Mouse (Mus musculus) kidney, adult 10 weeks (tissue): ENCODE data around the gene Flywch1. TPM values are rescaled to one million over a fixed set of nuclear protein-coding genes. Genes with fewer than 3 reads are reported as not detected.

ENCODE experiments used
- polyA plus RNA-seq: library from polyadenylated mRNA; stranded (reverse); fragments of 350-450 nt; fragmentation: Illumina TruSeq; extraction: RNeasy Lipid Tissue Mini Kit (QIAGEN cat#74804); gene quantifications from one replicate; pipeline ENCODE4 v1.2.3, GENCODE M21; 2014; ENCODE audit warnings: low read depth, low replicate concordance

The Flywch1 gene
- polyA plus RNA-seq: 0.65 TPM

DNA sequence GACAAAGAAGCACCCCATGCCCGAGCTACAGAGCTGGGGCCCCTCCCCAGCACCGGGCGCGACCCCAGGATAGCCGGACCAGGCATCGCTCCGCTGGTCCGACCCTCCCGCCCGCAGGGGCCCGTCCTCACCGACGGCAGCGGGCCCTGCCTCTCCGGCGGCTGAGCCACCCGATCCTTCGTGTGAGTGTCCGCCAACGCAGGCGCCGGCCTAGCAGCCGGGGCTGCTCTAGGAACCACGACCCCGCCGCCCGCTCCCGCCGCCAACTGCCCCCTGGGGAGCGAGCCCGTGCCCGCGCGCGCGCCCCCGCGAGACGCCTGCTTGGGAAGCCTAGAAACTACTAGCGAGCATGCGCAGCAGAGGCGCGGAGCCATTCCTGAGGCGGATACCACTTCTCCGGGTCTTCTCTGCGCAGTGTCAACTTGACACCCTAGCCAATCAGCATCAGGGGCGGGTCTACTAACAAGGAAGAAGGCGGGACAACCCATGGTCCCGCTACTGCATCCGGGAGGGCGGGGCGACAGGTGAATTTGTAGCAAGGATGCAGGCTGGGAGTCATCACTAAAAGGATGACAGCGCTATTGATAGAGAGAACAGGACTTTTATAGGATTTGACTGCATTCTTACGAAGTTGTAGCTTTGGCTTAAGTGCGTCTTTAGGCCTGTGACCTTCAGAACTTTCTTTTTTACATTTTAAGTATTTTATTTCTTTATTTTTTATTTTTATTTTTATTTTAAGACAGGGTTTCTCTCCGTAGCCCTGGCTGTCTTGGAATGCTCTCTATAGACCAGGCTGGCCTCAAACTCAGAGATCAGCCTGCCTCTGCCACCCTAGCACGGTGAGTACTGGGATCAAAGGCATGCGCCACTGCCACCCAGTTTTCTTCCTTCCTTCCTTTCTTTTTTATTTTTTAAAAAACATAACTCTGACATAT is at the start of gene Flywch1:
Flywch1 (minus strand) TSS at position 319 of the 935 bp plus-strand sequence.

DNA sequence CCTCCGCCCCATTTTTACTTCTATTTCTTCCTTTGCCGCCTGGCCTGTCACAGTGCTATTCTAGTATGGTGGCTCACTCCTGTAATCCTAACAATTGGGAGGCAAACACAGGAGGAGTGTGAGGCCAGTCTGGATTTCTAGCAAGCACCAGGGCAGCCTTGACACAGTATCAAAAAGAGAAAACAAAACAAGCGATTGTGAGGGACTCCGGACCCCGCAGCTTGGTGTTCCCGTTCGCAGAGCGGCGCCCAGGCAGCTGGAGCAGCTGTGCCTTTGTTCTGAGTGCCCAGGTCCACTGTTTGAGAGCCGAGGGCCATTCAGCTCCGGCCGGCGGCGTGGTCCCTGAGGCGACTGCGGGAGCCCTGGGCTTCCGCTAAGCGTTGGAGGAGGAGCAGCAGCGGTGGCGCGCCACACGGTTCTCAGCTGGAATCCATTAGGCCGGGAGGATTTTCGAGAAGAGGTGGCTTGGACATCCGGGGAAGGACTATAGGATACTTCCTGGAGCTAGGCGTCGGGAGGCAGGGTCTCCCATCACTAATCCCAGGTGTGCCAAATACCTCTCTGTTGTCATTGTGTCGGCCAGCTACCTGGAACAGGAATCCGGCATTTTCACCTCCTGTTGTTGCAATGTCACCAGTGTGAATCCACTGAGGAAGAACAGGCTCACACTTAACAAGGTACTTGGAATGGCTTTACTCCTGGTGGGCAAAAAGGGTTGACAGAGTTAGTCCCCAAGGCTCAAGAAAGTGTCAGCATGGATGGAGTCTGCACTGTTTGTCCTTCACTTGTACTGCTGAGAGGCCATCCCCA is 19.1 kb upstream of the Flywch1 start, which contains the start of gene Srrm2:
Srrm2 (plus strand) TSS at position 264 of the 810 bp plus-strand sequence.

DNA sequence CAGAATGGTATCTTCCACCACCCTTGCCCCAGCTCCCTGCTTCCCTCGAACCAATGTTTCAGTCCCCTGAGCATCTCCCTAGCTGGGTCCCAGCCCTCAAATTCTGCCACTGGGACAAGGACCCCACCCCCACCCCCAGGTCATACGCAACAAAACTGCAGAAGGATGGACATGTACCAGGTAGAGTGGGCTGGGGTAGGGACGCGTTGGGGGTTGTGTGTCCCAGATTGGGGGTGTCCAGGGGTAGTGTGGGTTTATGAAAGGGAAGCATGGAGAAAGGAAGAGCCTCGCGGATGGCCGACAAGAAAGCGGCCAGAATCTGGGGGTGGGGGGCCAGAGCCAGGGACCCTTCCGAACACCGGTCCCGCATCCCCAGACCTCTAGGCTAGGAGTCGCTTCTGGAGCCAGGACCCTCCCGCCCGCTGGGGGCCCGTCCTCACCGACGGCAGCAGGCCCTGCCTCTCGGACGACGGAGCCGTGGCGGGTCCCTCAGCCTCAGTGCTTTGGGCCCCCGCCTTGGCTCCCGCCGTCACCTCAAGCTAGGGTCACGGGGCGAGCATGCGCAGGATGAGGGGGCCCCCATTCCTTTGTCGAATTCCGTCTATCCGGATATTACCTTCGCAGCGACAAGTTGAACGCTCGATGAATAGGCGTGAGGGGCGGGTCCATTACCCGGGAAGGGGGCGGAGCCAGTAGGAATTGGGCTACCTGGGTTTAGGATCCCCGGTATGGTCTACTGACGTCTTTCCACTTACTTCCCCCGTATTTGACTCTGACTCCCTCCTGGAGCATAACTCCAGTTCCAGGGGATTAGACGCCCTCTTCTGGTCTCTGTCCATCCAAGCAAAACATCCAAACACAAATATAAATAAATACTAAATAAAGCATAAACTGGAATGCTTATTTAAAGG is 14.4 kb upstream of the Flywch1 start, which contains the start of gene Flywch2:
Flywch2 (minus strand) TSS at position 521 of the 911 bp plus-strand sequence.

DNA sequence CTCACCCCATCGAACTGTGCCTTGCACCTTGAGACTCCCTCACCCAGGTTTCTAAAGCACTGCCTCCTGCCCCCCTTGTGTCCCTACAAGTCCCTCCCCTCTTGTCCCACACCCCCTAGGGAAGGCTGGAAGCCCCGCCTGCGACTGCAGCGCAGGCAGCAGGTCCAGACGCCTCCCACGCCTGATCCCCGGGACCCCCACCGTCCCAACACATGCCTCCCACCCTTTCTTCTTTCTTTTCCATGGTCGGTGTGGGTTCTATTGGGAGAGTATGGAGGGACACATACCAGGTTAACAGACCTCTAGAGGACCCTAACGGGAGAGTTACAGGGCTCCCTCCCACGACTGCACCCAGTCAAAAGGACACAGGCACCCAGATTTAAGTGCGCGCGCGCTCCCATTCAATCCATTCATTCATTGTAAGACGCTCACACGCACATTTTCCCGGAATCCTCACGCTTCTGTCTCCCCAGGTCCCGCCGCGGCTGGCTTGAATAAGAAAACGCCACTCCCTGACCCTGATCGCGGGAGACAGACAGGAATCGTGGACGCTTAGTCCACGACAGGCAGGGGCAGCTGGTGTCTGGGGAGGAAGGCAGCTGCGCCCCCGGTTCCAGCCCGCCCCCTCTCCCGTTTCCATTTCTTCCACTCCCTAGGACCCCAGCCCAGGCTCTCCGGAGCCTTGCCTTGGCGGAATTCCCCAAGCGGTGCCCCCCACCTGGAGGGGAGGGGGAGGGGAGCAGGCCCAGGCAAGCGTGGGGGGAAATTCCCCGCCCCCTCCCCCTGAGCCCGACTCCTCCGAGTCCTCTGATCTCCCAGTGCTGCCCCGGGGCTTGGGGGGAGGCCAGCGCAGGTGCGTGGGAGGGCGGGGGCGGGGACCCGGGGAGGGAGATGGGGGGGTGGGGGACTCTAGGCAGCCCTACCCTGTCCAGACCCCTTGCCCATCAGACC is 25.8 kb downstream of the Flywch1 start, which contains the start of gene Kremen2:
Kremen2 (minus strand) TSS at position 533 of the 951 bp plus-strand sequence.

DNA sequence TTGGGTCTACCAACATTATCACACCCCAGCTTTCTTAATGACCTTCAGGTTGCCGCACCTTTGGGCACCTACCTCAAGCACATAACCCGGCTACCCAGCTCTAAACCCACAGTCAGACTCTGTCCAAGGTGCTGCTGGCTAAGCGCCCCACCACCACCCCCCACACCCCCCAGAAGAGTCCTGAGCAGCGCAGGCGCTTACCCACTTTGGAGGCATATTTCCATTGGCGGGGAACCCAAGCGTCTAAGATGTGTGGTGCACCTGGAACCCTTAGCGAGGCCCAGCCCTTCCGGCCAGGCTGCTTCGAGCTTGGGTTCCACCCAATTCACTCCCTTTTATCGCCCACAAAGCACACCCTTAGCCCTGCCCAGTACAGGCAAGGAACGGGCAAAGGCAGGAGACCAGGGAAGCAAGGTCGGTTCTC is 30.8 kb downstream of the Flywch1 start, which contains the start of gene Paqr4:
Paqr4 (minus strand) TSS at position 270 of the 424 bp plus-strand sequence.

GRCm38 (mm10) chr17:23725999-23726757 is 45.2 kb downstream of the Flywch1 start, which contains the start of gene Pkmyt1:
Gene Pkmyt1, plus strand, starts transcription at chr17:23726336.

DNA sequence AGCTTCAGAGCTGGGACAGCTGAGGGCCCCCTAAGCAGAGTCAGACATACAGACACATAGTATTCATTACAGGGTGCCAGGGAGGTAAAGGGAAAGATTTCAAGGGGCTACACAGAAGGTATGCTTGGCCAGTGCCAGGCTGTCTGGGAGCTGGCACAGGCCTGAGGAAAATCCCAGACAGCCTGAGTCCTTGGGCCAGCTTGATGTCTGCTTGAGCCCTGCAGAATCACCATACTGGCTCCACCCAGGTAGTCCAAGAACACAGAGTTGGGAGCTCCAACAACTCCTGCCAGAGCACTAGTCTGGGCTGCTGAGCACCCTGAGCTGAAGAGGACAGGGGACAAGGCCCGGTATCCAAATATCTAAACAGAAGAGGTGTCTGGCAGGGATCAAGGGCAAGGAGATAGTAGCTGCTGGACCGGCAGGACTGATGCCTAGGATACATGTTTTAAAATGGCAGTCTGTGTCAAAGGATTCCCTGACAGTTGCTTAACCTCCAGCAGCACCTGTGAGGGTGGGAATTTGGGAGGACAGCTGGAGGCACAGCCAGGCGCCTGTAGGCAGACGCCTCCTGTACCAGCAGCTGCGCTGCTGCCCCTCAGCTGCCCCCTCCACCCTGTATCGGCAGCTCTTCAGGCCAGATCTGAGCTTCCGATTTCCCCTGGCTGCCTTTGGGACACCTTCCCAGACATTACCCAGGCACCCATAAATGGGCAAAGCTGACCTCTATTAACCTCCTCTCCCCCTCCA is 48.9 kb downstream of the Flywch1 start, which contains the start of gene 1520401A03Rik:
1520401A03Rik (minus strand) TSS at position 408 of the 750 bp plus-strand sequence.

Other genes with a start within 250 kb of the Flywch1 start
- 0.32 TPM for gene Zfp213, start 207.4 kb downstream of the Flywch1 start, polyA plus RNA-seq
- not detected for gene Zfp13, start 172.1 kb downstream of the Flywch1 start, polyA plus RNA-seq
- gene Zscan10, start 170.7 kb downstream of the Flywch1 start, polyA plus RNA-seq: not detected
- 0.08 TPM for gene Mmp25, start 126.3 kb downstream of the Flywch1 start, polyA plus RNA-seq
- gene Bicdl2, start 111.1 kb downstream of the Flywch1 start, polyA plus RNA-seq: 0.28 TPM
- 7.0 TPM for gene Hcfc1r1, start 98.0 kb downstream of the Flywch1 start, polyA plus RNA-seq
- 1.8 TPM for gene Thoc6, start 97.7 kb downstream of the Flywch1 start, polyA plus RNA-seq
- 0.65 TPM for gene Tnfrsf12a, start 94.1 kb downstream of the Flywch1 start, polyA plus RNA-seq
- 0.32 TPM for gene Cldn6, start 92.4 kb downstream of the Flywch1 start, polyA plus RNA-seq
- not detected for gene Cldn9, start 87.6 kb downstream of the Flywch1 start, polyA plus RNA-seq
- not detected for gene 1520401A03Rik, start 48.8 kb downstream of the Flywch1 start, polyA plus RNA-seq
- not detected for gene Pkmyt1, start 45.3 kb downstream of the Flywch1 start, polyA plus RNA-seq
- gene Paqr4, start 30.7 kb downstream of the Flywch1 start, polyA plus RNA-seq: 0.65 TPM
- gene Kremen2, start 25.8 kb downstream of the Flywch1 start, polyA plus RNA-seq: not detected
- not detected for gene Flywch2, start 14.5 kb upstream of the Flywch1 start, polyA plus RNA-seq
- 69.0 TPM for gene Srrm2, start 18.9 kb upstream of the Flywch1 start, polyA plus RNA-seq
- gene Elob, start 57.5 kb upstream of the Flywch1 start, polyA plus RNA-seq: 12.0 TPM
- gene Prss33, start 64.5 kb upstream of the Flywch1 start, polyA plus RNA-seq: not detected
- not detected for gene Prss32, start 72.3 kb upstream of the Flywch1 start, polyA plus RNA-seq
- gene Prss41, start 72.6 kb upstream of the Flywch1 start, polyA plus RNA-seq: not detected
- gene Prss21, start 96.5 kb upstream of the Flywch1 start, polyA plus RNA-seq: not detected
- not detected for gene Dcpp1, start 109.3 kb upstream of the Flywch1 start, polyA plus RNA-seq
- not detected for gene Dcpp2, start 109.3 kb upstream of the Flywch1 start, polyA plus RNA-seq
- gene Dcpp3, start 145.9 kb upstream of the Flywch1 start, polyA plus RNA-seq: not detected
- not detected for gene Sbp, start 170.1 kb upstream of the Flywch1 start, polyA plus RNA-seq
- gene Sbpl, start 183.7 kb upstream of the Flywch1 start, polyA plus RNA-seq: not detected
- not detected for gene Prss30, start 209.0 kb upstream of the Flywch1 start, polyA plus RNA-seq
- gene Prss22, start 226.5 kb upstream of the Flywch1 start, polyA plus RNA-seq: not detected